ENCODE assay signal across 16 mouse cellular contexts in the genomic region with DNA sequence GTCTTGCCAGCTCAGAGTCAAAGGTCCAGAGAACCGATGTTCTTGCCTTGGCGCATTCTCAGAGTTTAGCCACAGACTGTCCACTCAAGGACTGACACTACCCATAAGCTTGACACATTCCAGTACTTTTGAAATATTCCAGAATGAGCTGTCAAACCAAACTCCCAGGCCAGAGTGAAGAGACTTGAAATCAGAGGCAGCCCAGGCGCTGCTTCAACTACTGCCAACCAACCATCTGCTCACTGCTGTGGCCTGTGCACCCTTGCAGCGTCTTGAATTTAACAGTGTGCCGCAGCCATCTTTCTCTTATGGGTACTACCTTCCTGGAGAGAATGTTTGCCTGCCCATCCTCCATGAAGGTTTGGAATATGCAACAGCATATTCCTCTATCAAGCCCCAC.
A peak's percentile ranks its signal among the peaks of the same experiment; 100 is the strongest.
DNase-seq lines count a peak whose midpoint lies in the region; ATAC-seq lines count a peak whose summit lies in the region.
"Had no signal": no experiment of that assay in that cellular context is flagged by ENCODE, and none has a peak within 500 bp of the region (broad histone marks: within the 10 kb centered on the region; RNA-seq: fewer than 3 reads in every experiment).

No protein-coding gene starts in this region.

- DNase-seq in forebrain, embryonic 14.5 days (ENCODE audit: low spot score): peak; percentile 31
- no peak for DNase-seq in forebrain, embryonic 10.5 days (ENCODE audit: extremely low spot score, low spot score)
- DNase-seq in limb, embryonic 11.5 days (ENCODE audit: low spot score): peak; percentile 22
- DNase-seq in limb, embryonic 10.5 days (ENCODE audit: low spot score): no peak
- peak; percentile 24 to 83 for DNase-seq in lung, postnatal 4 days
- no peak for DNase-seq in liver, embryonic 11.5 days (ENCODE audit: low spot score)
- DNase-seq: cerebellum, adult 9-11 months; heart, postnatal 14 days; liver; right cerebral cortex, postnatal 4 days had no signal

- H3K27me3 ChIP-seq in forebrain, embryonic 14.5 days (replicated peaks; ENCODE audit: control insufficient read depth, insufficient read depth, low read length): no peaks in the 10 kb centered on the region
- H3K27me3 ChIP-seq in forebrain, embryonic 10.5 days (ENCODE audit: poor library complexity, severe bottlenecking): peaks cover 5% of the 10 kb centered on the region; the same call in 1 of the 2 replicates
- H3K27me3 ChIP-seq in limb, embryonic 11.5 days (ENCODE audit: control insufficient read depth, insufficient read depth, low read length): no peaks in the 10 kb centered on the region
- H3K27me3 ChIP-seq in limb, embryonic 10.5 days (ENCODE audit: low read depth, poor library complexity, severe bottlenecking): 0 out of 2 replicates have a peak, but pooled peaks cover 5% of the 10 kb centered on the region
- H3K27me3 ChIP-seq in lung, embryonic 16.5 days (ENCODE audit: control insufficient read depth, insufficient read depth, low read depth, low read length): no peaks in the 10 kb centered on the region
- no peaks in the 10 kb centered on the region for H3K27me3 ChIP-seq in liver, embryonic 11.5 days (replicated peaks; ENCODE audit: control insufficient read depth, insufficient read depth, low read length)
- H3K27me3 ChIP-seq: heart, embryonic 12.5 days; hindbrain, embryonic 15.5 days had no signal

- no peaks in the 10 kb centered on the region for H3K9me3 ChIP-seq in forebrain, embryonic 14.5 days (replicated peaks; ENCODE audit: control insufficient read depth, low read length)
- H3K9me3 ChIP-seq in forebrain, embryonic 10.5 days: no peaks in the 10 kb centered on the region
- no peaks in the 10 kb centered on the region for H3K9me3 ChIP-seq in limb, embryonic 11.5 days (ENCODE audit: control insufficient read depth, low read length)
- no peaks in the 10 kb centered on the region for H3K9me3 ChIP-seq in limb, embryonic 10.5 days (replicated peaks)
- H3K9me3 ChIP-seq in lung, embryonic 16.5 days (ENCODE audit: control insufficient read depth, low read length): no peaks in the 10 kb centered on the region
- H3K9me3 ChIP-seq in liver, embryonic 11.5 days (ENCODE audit: control insufficient read depth, low read length): no peaks in the 10 kb centered on the region
- H3K9me3 ChIP-seq: heart, embryonic 12.5 days; hindbrain, embryonic 15.5 days; midbrain, embryonic 10.5 days had no signal

- WGBS in forebrain, embryonic 14.5 days: 91% methylated on average over 5 of the region's 5 CpGs
- WGBS in forebrain, embryonic 10.5 days: 95% methylated on average over 5 of the region's 5 CpGs
- WGBS in limb, embryonic 11.5 days: 87% methylated on average over 5 of the region's 5 CpGs
- WGBS in limb, embryonic 10.5 days: 84% methylated on average over 5 of the region's 5 CpGs
- WGBS in lung, embryonic 16.5 days: 65% methylated on average over 5 of the region's 5 CpGs
- 76% methylated on average over 5 of the region's 5 CpGs for WGBS in liver, embryonic 11.5 days

- no peaks in the 10 kb centered on the region for H3K36me3 ChIP-seq in forebrain, embryonic 14.5 days (ENCODE audit: control insufficient read depth, insufficient read depth, low read length)
- no peaks in the 10 kb centered on the region for H3K36me3 ChIP-seq in forebrain, embryonic 10.5 days (replicated peaks)
- H3K36me3 ChIP-seq in limb, embryonic 11.5 days (ENCODE audit: control insufficient read depth, insufficient read depth, low read length): no peaks in the 10 kb centered on the region
- no peaks in the 10 kb centered on the region for H3K36me3 ChIP-seq in limb, embryonic 10.5 days
- no peaks in the 10 kb centered on the region for H3K36me3 ChIP-seq in lung, embryonic 16.5 days (ENCODE audit: control insufficient read depth, insufficient read depth, low read length)
- no peaks in the 10 kb centered on the region for H3K36me3 ChIP-seq in liver, embryonic 11.5 days (ENCODE audit: control insufficient read depth, insufficient read depth, low read length)
- H3K36me3 ChIP-seq: heart, embryonic 12.5 days; hindbrain, embryonic 15.5 days; midbrain, embryonic 10.5 days had no signal

- H3K27ac ChIP-seq in forebrain, embryonic 14.5 days (ENCODE audit: low read depth, low read length): no peak overlapping the region
- no peak overlapping the region for H3K27ac ChIP-seq in forebrain, embryonic 10.5 days
- H3K27ac ChIP-seq in limb, embryonic 11.5 days (replicated peaks; ENCODE audit: low read depth, low read length): no peak overlapping the region
- no peak overlapping the region for H3K27ac ChIP-seq in limb, embryonic 10.5 days
- peak overlapping the region; percentile 29; the same call in 1 of the 2 replicates for H3K27ac ChIP-seq in lung, embryonic 16.5 days (ENCODE audit: low read length)
- no peak overlapping the region for H3K27ac ChIP-seq in liver, embryonic 11.5 days (ENCODE audit: low read depth, low read length)
- H3K27ac ChIP-seq: hindbrain, embryonic 15.5 days; macrophage; midbrain, embryonic 10.5 days had no signal

- H3K4me3 ChIP-seq in forebrain, embryonic 14.5 days (ENCODE audit: low read depth, low read length): no peak overlapping the region
- H3K4me3 ChIP-seq in forebrain, embryonic 10.5 days: no peak overlapping the region
- no peak overlapping the region for H3K4me3 ChIP-seq in limb, embryonic 11.5 days (ENCODE audit: low read depth, low read length)
- H3K4me3 ChIP-seq in limb, embryonic 10.5 days: no peak overlapping the region
- H3K4me3 ChIP-seq in lung, embryonic 16.5 days (ENCODE audit: low read length): no peak overlapping the region
- no peak overlapping the region for H3K4me3 ChIP-seq in liver, embryonic 11.5 days (ENCODE audit: low read depth, low read length)
- H3K4me3 ChIP-seq: heart, embryonic 12.5 days; hindbrain, embryonic 15.5 days; midbrain, embryonic 10.5 days had no signal

- H3K4me1 ChIP-seq in forebrain, embryonic 14.5 days (ENCODE audit: control insufficient read depth, insufficient read depth, low read length): no peaks in the 10 kb centered on the region; the same call in 1 of the 2 replicates
- peaks cover 14% of the 10 kb centered on the region for H3K4me1 ChIP-seq in forebrain, embryonic 10.5 days
- no peaks in the 10 kb centered on the region for H3K4me1 ChIP-seq in limb, embryonic 11.5 days (ENCODE audit: control insufficient read depth, insufficient read depth, low read length)
- 0 out of 2 replicates have a peak, but pooled peaks cover 15% of the 10 kb centered on the region for H3K4me1 ChIP-seq in limb, embryonic 10.5 days
- no peaks in the 10 kb centered on the region for H3K4me1 ChIP-seq in lung, embryonic 16.5 days (replicated peaks; ENCODE audit: control insufficient read depth, insufficient read depth, low read length)
- no peaks in the 10 kb centered on the region for H3K4me1 ChIP-seq in liver, embryonic 11.5 days (replicated peaks; ENCODE audit: control insufficient read depth, insufficient read depth, low read length)
- H3K4me1 ChIP-seq: heart, embryonic 12.5 days; hindbrain, embryonic 15.5 days had no signal

- ATAC-seq in forebrain, embryonic 14.5 days: peak; percentile 44; the same call in 1 of the 2 replicates
- ATAC-seq in limb, embryonic 11.5 days (ENCODE audit: insufficient number of reproducible peaks, low FRiP score, low TSS enrichment, low read depth): no peak
- ATAC-seq in lung, embryonic 16.5 days (ENCODE audit: low read depth): peak; percentile 94
- no peak for ATAC-seq in liver, embryonic 11.5 days (replicated peaks; ENCODE audit: low FRiP score)
- ATAC-seq: intestine, embryonic 16.5 days had no signal

- no peak overlapping the region for H3K9ac ChIP-seq in forebrain, embryonic 14.5 days (ENCODE audit: low read length)
- H3K9ac ChIP-seq in limb, embryonic 11.5 days (ENCODE audit: low read length): no peak overlapping the region
- no peak overlapping the region for H3K9ac ChIP-seq in lung, embryonic 16.5 days (ENCODE audit: low read length)
- H3K9ac ChIP-seq in liver, embryonic 11.5 days (ENCODE audit: low read depth, low read length): no peak overlapping the region
- H3K9ac ChIP-seq: heart, embryonic 12.5 days; hindbrain, embryonic 15.5 days had no signal

- no peak overlapping the region for H3K4me2 ChIP-seq in forebrain, embryonic 14.5 days (ENCODE audit: low read length)
- no peak overlapping the region for H3K4me2 ChIP-seq in limb, embryonic 11.5 days (ENCODE audit: low read depth, severe bottlenecking)
- no peak overlapping the region for H3K4me2 ChIP-seq in lung, embryonic 16.5 days (ENCODE audit: low read depth, low read length)
- no peak overlapping the region for H3K4me2 ChIP-seq in liver, embryonic 11.5 days
- H3K4me2 ChIP-seq: heart, embryonic 12.5 days; hindbrain, embryonic 15.5 days had no signal

Comparison
In these comparisons a context has a peak if more than half of its experiments do, and no peak if none do; other contexts are left out.
1. DNase-seq: peak in forebrain, embryonic 14.5 days (single experiment), limb, embryonic 11.5 days (single experiment) and lung, postnatal 4 days (2 of 2); none in forebrain, embryonic 10.5 days (single experiment), limb, embryonic 10.5 days (single experiment) and liver, embryonic 11.5 days (single experiment).
2. ATAC-seq: peak in forebrain, embryonic 14.5 days (single experiment) and lung, embryonic 16.5 days (single experiment); none in limb, embryonic 11.5 days (single experiment) and liver, embryonic 11.5 days (single experiment).